Mouse (Mus musculus) lung, postnatal 14 days (tissue): ENCODE measurements around the gene Gad2.

Experiments
- DNase-seq: peaks from one replicate; pipeline ENCODE4 v3.0.0; 2021

Gad2 gene

GRCm38 (mm10) chr2:22648394-22648793 is 26.4 kb downstream of the Gad2 start:
- no peak for DNase-seq

GRCm38 (mm10) chr2:22651826-22652225 is 29.8 kb downstream of the Gad2 start:
- no peak for DNase-seq

GRCm38 (mm10) chr2:22663731-22664130 is 41.7 kb downstream of the Gad2 start:
- no peak for DNase-seq

GRCm38 (mm10) chr2:22670415-22670814 is 48.4 kb downstream of the Gad2 start:
- no peak for DNase-seq

GRCm38 (mm10) chr2:22671348-22671747 is 49.3 kb downstream of the Gad2 start:
- DNase-seq, result no peak

GRCm38 (mm10) chr2:22677066-22677465 is 55.1 kb downstream of the Gad2 start:
- no peak for DNase-seq

- no peak for DNase-seq
These were observed 57.9 kb downstream of the Gad2 start for GRCm38 (mm10) chr2:22679944-22680343.

GRCm38 (mm10) chr2:22689969-22690368 is 68.0 kb downstream of the Gad2 start:
- DNase-seq, result no peak

- DNase-seq, result no peak
These were observed 83.0 kb downstream of the Gad2 start for GRCm38 (mm10) chr2:22704780-22705727.

GRCm38 (mm10) chr2:22706233-22706632 is 84.2 kb downstream of the Gad2 start:
- no peak for DNase-seq

GRCm38 (mm10) chr2:22721522-22722470 is 99.8 kb downstream of the Gad2 start:
- DNase-seq, result peak; percentile 63

GRCm38 (mm10) chr2:22723927-22724534 is 102.0 kb downstream of the Gad2 start:
- no peak for DNase-seq

- DNase-seq, result no peak
These were observed 105.1 kb downstream of the Gad2 start for GRCm38 (mm10) chr2:22727113-22727512.

GRCm38 (mm10) chr2:22736134-22736533 is 114.1 kb downstream of the Gad2 start:
- no peak for DNase-seq

- DNase-seq, result no peak
These were observed 117.4 kb downstream of the Gad2 start for GRCm38 (mm10) chr2:22739369-22739768.

- DNase-seq, result no peak
These were observed 118.4 kb downstream of the Gad2 start for GRCm38 (mm10) chr2:22740441-22740840.

- no peak for DNase-seq
These were observed 119.2 kb downstream of the Gad2 start for GRCm38 (mm10) chr2:22741222-22741621.
